Mouse (Mus musculus) thymus, postnatal 14 days (tissue): ENCODE measurements around the gene Irf2bp2.
A peak's percentile ranks its signal among the peaks of the same experiment; 100 is the strongest.

Experiments
- DNase-seq: peaks from one replicate; pipeline ENCODE4 v3.0.0; 2021

The Irf2bp2 gene

DNA sequence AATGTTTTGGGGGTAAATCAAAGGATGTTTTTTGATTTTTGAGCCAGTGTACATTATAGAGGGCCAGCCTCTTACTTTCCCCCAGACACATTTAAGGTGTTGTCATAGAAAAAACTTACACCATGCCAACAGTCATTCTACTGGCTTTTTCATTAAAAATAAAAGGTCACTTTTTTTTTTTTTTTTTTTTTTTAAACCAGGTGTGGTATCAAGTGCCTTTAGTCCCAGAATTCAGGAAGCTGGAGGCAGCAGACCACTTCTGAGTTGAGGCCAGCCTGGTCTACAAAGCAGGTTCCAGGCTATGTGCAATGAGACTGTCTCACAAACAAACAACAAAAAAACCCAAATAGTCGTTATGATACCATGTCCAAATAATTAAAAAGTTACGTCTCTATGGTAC is 7.7 kb downstream of the Irf2bp2 start:
- no peak for DNase-seq

DNA sequence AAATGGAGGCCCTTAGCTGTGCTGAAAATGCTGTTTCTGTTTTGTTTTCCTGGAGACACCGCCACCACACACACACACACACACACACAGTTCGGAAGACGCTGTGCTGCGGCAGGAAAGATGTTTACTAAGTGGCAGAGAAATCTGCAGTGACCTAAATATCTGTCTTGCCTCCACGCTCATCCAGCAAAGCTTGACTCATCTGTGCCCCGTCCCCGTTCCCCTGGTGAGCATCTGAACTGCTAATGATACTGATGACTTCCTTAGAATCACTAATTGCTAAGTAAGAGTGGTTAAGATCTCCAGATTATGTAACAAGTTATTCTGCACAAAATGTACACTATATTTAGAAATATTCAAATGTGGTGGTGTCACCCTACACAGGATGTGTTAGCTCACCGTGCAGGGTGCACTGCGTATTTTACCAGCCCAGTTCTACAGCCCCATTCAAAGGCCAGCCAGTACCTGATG is 8.2 kb downstream of the Irf2bp2 start:
- DNase-seq, result peak; percentile 56

DNA sequence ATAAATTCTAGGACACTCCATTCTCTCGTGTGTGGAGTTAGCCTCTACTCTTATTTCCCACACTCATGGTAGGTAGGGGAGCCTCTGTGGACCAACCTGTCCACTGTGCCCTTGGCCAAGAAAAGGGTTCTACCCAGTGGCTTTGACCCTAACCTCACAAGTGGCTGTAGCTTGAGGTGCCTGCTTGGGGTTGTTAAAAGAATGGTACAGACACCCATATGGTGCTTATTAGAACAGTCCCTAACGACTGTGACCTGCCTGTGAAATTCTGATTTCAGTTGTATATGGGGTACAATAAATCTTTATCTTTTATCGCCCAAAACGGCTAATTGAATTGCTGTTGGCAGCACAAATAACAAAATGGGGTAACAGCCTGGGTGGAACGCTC is 8.9 kb downstream of the Irf2bp2 start:
- no peak for DNase-seq

DNA sequence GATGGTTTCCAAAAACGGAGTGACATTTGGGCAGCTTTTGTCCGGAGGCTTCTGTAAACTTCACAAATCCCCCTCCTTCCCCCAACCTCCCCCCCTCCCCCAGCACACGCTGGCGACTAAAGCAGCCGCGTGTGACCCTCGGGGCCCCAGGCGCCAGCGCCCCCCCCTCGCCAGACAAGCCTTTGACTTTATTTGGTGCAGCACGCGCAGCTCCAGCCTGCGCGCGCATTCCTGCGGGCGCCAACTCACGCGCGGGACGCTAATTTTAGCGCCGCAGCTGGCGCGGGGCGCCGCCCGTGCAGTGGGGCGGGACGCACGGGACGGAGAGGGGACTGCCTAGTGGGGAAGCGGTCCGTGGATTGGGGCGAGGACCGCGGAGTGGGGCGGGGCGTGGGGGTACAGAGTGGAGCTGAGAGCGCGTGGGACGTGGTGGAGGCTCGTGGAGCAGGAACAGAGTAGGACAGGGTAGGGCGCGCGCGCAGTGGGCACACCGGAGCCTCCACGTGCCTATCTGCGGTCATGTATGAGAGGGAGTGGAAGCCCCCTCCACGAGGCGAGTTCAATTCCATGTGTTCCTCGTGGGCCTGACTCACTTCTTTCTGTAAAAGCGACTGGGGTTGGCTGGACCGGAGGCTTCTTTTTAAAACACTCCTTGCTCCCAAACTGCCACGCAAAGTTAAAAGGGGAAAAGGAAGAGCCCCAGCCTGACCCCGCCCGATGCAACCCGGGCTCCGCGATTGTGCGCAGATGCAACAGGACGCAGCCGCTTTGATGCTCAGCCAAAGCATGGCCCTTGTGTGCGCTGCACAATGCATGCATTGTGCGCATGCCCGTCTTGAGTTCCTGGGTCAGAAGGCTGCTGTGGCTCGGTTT is 9.6 kb downstream of the Irf2bp2 start:
- DNase-seq, result peak; percentile 91

GRCm38 (mm10) chr8:126583534-126583933 is 10.3 kb downstream of the Irf2bp2 start:
- DNase-seq, result no peak

DNA sequence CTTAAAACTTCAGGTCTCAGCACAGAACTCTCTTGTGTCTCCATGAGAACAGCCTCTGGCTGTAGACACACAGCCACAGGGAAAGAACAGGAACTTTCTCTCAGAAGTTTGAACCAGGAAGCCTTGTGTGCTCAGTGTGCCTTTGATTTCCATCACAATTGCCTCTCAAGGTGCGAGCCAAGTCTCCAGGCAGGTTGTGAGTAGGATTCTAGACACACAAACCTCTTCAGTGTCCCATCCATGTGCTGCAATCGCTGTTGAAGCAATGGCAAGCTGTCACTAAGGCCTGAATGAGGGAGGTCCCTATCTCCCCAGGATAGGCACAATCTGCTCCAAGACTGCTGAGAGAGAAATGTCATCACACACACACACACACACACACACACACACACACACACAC is 10.8 kb downstream of the Irf2bp2 start:
- DNase-seq, result no peak

DNA sequence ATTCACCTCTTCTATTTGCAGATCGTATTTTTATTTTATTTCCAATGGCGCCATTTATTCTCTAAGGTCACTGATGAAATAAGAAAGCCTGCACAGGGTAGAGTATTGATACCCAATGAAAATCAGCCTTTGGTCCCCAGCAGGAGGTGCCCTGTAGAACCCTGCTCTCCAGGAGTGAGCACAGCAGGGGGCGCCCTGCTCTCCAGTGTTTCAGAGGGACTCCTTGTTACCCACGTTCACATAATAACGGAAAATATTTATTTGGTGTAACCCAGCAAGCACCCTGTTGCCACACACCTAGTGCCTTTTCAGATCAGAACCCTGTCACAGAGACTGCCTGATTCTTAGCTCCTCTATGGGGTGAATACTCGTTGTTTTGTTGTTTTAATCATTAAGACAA is 11.3 kb downstream of the Irf2bp2 start:
- DNase-seq, result peak; percentile 92

DNA sequence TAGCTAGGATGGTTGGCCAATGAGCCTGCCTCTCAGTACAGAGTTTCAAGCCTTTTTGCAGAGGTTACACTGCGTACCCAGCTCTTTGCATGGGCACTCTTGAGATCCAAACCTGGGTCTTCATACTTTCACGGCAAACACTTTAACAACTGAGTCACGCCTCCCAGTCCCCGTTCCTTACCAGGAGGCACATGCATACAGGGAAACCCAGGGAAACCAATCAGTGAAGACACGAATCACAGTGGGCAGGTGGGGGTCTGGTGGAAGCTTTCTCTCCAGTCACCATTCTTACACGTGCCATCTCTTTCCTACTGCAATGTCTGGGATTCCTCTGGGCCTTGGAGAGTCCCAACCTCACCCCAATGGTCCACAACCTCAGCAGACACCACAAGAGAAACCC is 12.1 kb downstream of the Irf2bp2 start:
- DNase-seq, result no peak

DNA sequence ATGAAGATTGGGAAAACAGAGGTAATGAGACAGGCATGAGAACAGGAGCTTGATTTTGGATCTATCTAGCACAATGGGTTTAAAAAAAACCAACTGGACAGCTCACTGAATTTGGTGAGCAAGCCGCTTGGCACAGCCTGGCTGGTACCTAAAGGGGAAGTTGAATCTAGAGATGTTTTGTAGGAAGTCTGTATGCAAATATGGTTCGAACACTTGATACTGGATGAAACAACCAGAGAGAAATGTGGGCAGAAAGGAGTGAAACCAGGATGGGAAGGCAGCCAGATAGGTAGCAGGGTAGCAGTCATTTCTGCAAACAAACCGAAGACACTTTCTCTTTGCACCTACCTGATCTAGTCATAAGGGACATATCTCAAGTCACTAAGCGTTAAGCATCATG is 13.0 kb downstream of the Irf2bp2 start:
- no peak for DNase-seq

GRCm38 (mm10) chr8:126580086-126580485 is 13.7 kb downstream of the Irf2bp2 start:
- DNase-seq, result no peak

DNA sequence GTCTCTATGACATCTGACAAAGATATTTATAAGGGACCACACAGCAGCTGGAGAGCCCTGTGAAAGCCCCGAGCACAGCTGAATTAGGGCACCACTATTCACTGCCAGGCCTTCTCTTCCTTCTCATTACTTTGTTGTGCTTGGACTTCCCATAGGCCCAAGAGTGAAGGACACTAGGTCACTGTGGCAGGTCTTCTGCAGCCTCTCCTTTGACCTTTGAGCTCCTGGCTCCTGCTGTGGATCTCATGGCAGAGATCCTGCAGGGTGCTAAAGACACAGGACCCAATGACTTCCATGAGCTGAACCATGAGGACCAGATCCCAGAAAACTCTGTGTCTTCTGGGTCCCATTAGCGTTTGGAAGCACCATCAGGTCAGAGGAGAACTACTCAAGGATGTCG is 15.1 kb downstream of the Irf2bp2 start:
- no peak for DNase-seq

- no peak for DNase-seq
Measured at GRCm38 (mm10) chr8:126576919-126577318, 16.9 kb downstream of the Irf2bp2 start.

GRCm38 (mm10) chr8:126576086-126576485 is 17.7 kb downstream of the Irf2bp2 start:
- DNase-seq, result no peak

GRCm38 (mm10) chr8:126574882-126575637 is 18.7 kb downstream of the Irf2bp2 start:
- DNase-seq, result no peak

DNA sequence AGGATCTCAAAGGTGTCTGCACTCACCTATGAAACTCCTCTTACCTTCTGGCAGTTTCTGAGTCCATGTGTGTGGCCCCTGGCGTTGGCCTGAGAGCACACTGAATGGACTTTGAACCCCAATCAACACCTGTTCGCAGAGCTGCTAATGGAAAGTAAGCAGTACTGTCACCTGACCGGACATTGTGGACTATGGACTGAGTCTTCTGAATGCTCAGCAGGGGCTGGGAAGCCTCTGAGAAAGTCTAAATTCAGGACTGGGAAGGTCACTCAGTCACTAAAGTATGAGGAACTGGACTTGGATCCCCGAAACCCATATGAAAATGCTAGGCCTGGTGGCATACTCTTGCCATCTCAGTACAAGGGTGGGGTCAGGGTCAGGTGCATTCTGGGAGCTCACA is 19.9 kb downstream of the Irf2bp2 start:
- no peak for DNase-seq

DNA sequence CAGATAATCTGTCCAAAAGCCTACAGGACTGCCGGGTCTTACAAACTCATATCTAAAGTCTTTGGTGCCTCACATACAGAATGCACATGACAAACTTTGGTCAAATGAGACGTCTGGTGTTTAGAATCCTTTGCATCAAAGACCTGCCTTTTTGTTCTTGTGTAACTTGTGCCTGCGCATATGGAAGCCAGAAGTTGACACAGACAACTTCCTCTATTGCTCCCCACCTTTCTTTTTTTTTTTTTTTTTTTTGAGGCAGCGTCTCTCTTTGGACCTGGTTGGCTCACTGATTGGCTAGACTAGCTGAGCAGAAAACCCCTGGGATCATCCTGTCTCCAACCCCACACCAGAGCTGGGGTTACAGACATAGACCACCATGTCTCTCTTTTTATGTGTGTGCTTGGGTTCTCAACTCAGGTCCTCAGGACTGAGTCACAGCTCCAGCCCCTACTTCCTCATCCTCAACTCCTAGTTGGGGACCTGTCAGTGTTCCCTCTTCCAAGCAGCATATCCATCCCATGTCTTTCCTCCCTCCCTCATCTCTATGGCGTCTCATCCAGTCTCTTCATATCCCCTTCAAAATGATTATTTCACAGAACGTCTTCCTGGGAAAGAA is 20.6 kb downstream of the Irf2bp2 start:
- DNase-seq, result no peak

- DNase-seq, result no peak
Measured at GRCm38 (mm10) chr8:126571065-126571660, 22.6 kb downstream of the Irf2bp2 start.

DNA sequence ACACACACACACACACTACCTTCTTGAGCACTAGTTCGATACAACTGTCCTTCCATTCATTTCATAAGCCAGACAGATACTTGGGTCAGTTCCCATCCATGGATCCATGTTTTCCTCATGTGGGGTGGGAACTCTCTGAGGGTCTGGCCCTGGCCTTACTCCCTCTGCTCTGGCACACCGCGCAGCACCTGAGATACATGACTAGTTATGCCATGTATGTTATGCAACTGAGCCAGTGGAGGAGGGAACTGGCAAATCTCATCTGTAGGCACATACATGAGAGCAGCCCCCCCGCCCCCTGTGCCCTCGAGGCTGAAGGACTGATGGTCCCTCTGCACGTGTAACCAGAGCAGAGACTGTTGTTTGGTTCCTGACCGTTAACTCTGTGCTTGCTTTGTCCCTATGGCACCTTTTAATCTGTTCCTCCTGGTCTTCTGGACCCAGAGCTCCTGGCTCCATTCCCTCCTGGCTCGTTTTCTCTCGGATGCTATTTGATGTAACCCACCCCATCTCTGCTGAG is 23.2 kb downstream of the Irf2bp2 start:
- no peak for DNase-seq

- no peak for DNase-seq
Measured at GRCm38 (mm10) chr8:126570046-126570445, 23.7 kb downstream of the Irf2bp2 start.

DNA sequence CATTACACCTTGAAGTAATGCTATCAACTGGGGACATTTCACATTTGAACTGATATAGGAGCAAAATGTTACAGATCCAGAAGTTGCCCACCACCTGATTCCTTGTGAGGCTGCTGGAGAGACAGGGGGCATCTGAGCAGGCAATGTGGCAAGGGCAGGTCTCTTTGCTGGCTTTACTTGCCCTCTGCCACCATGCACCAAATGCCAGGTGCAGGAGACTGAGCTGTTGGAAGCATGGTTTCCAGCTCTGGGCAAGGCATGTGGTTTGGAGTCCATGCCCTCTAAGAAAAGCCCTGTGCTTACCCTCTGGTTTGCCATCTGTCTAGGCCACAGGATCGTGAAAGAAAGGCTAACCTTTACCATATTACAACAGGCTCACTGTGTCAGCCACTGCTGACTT is 24.1 kb downstream of the Irf2bp2 start:
- no peak for DNase-seq

GRCm38 (mm10) chr8:126567674-126568073 is 26.1 kb downstream of the Irf2bp2 start:
- DNase-seq, result no peak

DNA sequence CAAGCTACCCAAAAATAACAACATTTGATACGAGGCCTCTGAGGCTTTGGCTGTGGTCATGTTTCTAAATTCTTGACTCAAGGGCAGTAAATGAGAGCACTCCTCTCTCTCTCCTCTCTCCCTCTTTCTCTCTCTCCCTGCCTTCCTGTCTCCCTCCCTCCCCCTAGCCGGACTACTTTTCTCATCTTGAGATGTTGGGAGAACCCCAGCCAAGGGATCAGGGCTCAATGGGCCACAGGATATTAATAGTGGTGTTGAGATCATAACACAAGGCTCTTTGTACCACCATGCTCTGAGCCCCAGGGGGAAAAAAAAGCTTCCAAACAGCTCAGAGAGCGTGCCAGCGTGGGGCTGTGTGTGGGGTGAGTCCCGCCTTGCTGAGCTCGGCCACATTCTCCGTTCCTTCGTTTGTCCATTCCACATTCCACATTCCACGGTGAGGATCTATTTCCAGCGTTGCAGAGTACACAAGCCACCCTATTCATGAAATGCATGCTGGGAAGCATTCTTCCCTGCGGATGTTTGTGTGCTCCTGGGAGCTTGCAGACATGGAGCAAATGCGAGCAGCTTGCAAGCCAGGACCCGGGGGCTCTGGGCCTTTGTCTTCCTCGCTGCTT is 27.2 kb downstream of the Irf2bp2 start:
- DNase-seq, result no peak
